Mouse (Mus musculus) retina, postnatal 7 days (tissue): Measurements from ENCODE around the gene 4930519P11Rik.

ENCODE experiments used
- DNase-seq: peaks from one replicate; pipeline ENCODE4 v3.0.0-alpha.2; 2012; ENCODE audit warnings: low read depth, low spot score

Gene 4930519P11Rik

DNA sequence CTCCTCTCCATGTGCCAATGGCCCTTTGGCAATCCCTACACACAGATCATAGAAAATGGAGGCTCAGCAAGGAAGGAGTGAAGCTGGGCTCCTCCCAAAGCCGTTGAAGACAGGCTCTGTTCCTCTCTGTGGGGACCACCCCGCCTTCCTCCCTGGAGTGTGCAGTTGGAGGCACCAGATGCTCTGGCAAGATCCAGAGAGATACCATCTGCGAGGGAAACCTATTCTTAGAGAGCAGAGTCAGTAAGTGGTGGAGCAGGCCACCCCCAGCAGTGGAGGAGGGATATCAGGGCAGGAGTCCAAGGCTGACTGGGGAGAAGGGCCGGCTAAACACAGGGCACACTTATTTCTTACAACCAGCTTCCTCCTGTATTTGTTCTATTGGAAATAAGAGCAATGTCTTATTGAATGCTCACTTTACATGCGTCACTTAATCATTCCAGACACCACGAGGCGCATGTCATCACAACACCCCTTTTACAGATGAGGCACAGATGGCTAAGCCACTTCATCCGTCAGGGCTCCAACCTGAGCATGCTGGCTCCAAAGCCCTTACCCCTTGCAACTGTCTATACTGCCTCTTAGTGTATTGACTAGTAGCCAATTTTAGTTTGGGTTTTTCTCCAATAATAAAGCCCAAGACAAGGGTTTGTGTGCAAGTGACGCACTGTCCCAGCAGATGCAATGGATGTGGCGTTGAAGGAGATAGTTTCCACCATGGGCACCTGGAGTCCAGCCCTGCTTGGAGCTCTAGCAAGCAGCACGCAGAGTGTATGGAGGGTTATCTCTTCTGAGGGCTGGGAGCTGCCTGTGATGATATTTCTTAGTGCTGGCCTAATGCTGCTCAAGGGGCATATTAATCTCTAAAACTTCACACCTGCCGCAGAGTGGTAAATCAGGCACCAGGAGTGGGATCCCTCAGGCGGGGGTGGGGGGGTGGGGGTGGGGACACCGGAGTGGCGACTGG is 29.0 kb downstream of the 4930519P11Rik start:
- no peak for DNase-seq

DNA sequence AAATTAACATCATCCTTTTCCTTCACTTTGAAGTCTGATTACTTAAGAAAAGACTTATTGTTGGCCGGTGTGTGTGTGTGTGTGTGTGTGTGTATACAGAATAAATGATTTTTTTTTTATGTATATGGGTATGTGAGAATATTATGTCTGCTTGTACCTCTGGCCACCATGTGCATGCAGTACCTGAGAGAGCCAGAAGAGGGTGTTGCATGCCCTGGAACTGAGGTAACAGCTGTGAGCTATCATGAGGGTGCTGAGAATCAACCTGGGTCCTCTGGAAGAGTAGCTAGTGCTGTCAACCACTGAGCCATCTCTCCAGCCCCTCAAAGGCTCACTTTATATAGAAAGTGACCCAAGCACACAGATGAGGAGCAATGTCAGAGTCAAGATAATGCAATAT is 31.8 kb downstream of the 4930519P11Rik start:
- no peak for DNase-seq

DNA sequence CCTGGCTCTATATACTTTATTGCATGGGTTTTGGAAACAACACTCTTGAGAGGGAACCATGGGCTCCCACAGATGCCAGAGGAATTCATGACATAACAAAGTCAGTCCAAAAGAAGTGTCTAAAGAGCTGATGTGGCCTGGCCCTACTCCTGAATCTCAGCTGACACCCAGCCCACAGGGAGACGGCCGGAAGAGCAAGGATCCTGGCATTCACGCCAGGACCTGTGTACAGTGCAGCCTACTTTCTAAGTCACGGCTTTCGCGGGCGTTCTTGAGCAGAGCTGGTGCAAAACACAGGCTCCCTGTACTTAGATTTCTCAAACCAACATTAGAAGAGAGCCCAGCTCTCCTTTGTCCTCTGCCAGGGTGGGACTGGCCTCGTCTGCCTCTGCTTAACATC is 32.7 kb downstream of the 4930519P11Rik start:
- no peak for DNase-seq

DNA sequence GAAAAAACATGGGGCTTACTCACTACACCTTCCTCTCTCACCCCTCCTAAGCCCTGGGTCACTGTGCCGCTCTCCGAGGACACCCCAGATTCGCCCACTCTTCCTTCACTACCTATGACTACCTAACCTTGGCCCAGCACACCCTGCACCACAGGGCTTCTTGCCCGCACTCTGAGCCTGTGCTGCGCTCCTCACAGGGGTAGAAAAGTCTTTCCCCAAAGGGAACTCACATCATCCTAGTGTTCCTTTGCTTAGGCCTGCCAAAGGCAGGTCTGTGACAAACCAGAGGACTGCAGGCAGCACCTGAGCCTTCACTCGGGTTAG is 35.5 kb downstream of the 4930519P11Rik start:
- no peak for DNase-seq

DNA sequence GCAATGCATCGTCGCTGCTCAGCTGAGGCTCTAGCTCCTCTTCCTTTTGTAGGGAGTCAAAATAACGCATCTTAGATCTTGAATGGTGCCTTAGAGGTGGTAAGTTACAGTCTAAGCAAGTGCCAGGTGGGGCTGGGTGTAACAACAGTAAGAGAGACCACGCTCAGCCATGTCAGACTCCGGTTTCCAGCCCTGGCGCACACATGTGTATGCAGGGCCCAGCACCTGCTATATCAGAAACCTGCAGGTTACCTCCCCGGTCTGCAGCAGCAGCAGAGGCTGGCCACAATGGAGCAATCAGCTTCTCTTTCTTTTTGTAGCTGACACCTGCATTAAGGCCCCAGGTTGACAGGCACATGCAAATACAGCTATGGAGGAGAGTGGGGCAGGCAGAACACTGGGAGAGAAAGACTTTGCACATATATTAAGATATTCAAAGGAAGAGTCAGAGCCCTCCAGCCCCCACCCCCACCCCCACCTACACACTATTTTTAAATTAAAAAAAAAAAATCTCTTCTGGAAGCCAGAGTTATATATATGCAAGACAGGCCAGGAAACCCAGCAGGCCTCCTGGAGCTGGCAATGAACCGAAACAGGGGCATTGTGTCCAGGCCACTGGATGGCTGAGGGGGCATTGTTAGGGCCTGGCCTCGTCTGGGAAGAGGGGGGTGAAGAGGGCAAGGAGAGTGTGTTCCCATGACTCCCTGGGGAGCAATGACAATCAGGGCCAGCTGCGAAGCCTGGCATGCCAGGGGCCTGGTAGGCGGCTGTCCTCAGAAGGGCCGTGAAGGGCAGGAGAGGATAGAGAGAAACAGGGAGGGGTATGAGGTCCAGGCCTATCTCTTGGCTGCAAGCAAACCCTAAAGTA is 36.1 kb downstream of the 4930519P11Rik start:
- DNase-seq: no peak

DNA sequence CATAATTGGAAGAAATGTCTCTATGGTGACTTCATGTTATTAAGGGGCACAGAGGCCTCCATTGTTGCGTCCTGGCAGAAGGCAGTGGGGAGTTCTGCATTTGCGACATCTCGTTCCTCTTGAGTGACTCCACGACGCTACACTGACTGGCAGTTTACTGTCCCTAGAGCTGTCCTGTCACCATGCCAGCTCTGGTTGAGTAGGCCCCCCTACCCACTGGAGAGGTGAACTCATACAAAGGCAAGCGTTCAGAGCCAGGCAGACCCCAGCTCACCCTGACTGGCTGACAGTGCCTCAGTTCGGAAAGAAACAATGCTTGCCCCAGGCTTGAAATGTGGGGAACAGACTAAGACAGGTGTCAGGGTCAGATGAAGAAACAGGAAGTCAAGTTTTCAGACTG is 39.0 kb downstream of the 4930519P11Rik start:
- no peak for DNase-seq

- no peak for DNase-seq
These were observed 40.2 kb downstream of the 4930519P11Rik start for GRCm38 (mm10) chr2:154572996-154573395.

DNA sequence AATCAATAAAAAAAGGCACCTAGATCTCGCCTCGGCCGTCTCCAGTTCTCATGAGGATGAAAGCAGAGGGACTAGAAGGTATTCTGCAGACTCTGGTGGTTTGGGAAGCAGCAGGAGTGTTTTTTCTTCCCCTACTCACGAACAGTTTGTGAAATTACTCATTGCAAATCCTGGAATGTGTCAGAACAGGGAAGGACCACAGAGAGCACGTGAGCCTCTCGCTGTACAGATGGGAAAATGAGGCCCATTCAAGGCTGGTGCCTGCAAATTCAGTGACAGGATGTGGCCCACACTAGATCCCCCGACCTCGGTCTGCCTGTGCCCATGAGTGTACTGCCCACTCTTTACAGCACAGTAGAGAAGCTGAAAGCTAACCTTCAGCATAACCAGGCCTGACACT is 41.3 kb downstream of the 4930519P11Rik start:
- no peak for DNase-seq

DNA sequence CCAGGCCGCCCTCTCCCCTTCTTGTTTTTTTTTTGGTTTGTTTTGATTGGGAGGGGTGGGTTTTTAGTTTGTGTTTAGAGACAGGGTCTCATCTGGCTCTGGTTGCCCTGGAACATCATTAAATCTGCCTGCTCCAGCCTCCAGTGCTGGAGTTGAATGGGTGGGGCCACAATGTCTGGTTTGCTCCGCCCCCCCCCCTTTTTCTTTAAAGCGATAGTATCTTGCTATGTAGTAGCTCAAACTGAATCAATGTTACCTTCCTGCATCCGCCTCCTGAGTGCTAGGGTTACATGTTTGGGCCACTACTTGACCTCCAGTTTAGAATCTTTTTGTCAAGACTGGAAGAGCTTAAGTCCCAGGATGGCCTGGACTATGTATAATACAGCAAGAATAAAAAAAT is 42.0 kb downstream of the 4930519P11Rik start:
- DNase-seq: no peak

GRCm38 (mm10) chr2:154570666-154571065 is 42.6 kb downstream of the 4930519P11Rik start:
- no peak for DNase-seq

- peak; percentile 89 for DNase-seq
These were observed 43.4 kb downstream of the 4930519P11Rik start, which contains the start of gene E2f1 for GRCm38 (mm10) chr2:154569836-154570286. TSS of gene E2f1 (minus strand) at chr2:154569892.

DNA sequence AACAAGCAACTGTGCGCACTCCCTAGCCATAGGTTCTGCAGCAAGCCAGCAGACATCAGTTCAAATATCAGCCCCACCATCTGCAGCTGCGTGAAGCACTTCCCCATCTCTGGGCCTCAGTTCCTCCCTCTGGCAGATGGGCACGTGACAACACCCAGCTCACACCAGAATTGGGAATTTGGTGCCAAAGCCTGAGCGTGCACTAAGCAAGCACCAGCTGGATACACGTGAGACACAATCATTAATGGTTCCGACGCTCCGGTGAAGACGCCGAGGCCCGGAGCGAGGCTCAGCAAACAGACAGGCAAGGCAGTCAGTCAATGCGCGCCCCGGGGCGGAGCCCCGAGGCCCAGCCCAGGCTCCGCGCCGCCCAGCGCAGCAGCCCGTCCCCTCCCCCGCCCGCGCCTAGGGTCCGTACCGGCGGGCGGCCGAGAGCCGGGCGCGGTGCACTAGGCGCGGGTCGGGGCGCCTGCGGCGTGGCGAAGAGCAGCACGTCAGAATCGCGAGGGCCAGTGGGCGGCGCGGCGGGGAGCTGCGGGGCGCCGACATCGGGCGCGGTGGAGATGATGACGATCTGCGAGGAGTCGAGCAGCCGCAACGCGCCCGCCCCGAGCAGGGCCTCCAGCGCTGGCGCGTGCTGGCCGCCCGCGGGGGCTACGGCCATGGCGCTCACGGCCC is 44.0 kb downstream of the 4930519P11Rik start:
- no peak for DNase-seq

DNA sequence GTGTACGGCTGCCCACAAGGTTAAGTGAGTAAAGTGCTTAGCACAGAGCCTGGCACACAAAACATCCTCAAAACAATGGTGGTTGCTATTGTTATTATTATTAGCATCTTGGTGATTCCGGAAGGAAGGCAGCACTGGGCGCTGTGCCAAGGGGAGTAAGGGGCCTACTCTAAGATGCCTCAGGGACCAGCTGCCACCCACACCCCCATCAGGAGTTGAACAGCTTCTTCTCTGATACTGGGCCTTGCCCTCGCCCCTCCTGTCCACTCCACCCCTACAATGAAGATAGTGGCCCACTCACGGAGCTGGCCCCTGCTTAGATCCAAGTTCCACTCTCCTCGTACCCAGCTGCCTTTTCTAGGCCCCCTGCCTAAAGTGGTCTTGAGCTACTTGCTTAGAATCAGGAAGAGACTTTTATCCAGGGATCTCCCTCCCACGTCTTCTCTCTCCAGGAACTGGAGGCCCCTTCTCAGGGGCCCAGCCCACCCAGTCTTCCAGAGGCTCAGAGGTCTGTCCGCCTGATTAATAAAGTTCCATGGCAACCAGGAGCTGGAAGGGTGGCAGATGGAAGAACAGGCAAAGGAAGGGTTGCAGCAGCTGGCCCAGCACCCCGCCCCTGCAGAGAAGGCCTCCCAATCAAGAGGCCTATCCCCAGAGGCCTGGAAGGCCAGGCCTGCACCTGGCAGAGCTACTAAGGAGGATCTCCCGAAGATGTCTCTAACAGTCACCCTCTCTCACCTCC is 44.7 kb downstream of the 4930519P11Rik start:
- DNase-seq: no peak

- DNase-seq: no peak
These were observed 45.5 kb downstream of the 4930519P11Rik start for GRCm38 (mm10) chr2:154567766-154568165.

DNA sequence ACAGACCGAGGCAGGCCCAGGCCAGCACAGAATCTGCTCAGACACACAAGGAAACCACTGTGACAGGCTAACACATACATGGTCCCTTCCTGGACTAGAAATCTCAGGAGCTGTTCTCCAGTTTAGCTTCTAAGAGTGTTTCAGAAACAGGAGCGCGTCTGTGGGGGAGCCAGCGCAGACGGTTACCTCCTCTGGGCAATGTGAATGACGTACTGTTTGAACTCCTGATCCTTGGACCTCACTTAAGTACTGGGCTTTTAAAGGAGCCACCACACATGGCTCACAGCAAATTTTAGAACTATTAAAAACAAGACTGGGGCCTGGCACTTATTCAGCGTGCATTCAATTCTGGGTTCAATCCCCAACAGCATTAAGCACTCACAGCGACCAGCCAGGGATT is 46.6 kb downstream of the 4930519P11Rik start:
- no peak for DNase-seq

- no peak for DNase-seq
These were observed 47.7 kb downstream of the 4930519P11Rik start for GRCm38 (mm10) chr2:154565562-154565961.

- no peak for DNase-seq
These were observed 49.5 kb downstream of the 4930519P11Rik start for GRCm38 (mm10) chr2:154563612-154564170.
